Mouse (Mus musculus) right cerebral cortex, postnatal 10 days (tissue): ENCODE results near the gene Tmem131.
A peak's percentile ranks its signal among the peaks of the same experiment; 100 is the strongest.

Source experiments
- DNase-seq, 2 experiments: peaks; one replicate each; pipeline ENCODE4 v3.0.0; 2021; ENCODE audit warnings: low spot score in 2 of 2

Tmem131 gene

GRCm38 (mm10) chr1:36785238-36785641 lies 158.2 kb downstream of the Tmem131 start:
- peak; percentile 75 to 76 for DNase-seq

- peak; percentile 89 to 92 for DNase-seq
Observed at GRCm38 (mm10) chr1:36784365-36785134, 158.9 kb downstream of the Tmem131 start.

GRCm38 (mm10) chr1:36782476-36782875 lies 161.0 kb downstream of the Tmem131 start:
- DNase-seq = no peak

GRCm38 (mm10) chr1:36780793-36781192 lies 162.7 kb downstream of the Tmem131 start:
- DNase-seq = no peak

DNA sequence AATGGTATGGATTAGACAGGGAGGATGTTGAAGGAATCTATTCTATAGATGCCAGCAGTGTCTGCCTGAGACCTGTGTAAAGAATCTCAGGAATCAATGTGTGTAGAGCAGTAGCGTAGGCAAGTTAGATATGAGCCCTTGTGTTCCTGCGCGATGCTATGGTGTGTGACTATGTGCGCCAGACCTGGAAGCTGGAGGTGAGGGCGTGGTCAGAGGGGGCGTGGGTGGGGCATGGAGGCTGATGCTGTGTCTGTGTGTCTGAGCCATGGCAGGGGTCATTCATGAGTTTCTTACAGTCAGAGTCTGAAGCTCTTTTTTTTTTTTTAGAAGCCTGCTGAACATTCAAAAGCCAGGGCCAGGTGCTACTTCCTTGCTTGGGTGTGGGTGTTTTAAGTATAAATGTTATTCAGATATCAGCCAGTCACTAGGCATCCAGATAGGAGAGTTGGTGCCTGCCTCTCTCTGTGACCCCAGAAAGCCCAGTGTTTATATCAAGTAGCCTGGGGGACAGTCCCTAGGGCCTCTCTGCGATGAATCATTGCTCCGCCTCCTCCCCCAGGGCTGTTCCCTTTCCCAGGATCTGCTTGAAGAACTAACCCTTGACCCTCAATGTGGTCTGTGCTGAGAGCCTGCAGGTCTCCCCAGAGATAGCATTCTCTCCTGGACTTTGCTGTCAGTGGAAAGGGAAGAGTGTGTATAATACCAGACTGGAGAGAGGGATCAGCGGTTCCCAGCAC lies 171.1 kb downstream of the Tmem131 start:
- DNase-seq = no peak

GRCm38 (mm10) chr1:36770998-36771397 lies 172.5 kb downstream of the Tmem131 start:
- no peak for DNase-seq

- no peak for DNase-seq
Observed at GRCm38 (mm10) chr1:36769951-36770350, 173.5 kb downstream of the Tmem131 start.

DNA sequence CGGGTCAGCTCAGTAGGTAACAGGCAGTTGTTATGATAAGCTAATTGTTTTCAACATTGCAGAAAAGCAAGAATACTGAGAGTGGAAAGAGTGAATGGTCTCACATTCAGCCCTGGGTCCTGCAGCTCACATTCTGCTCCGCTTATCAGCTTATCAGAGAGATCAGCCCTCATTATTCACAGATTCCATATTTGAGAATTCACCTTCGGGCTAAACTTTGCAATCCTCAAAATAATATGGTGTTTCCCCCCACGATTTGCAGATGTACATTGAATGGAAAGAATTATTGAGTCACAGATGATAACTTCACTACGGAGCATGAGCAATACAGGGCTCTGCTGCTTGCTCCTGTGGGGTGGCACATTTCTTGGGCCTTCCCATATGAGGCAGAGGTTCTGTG lies 174.7 kb downstream of the Tmem131 start:
- no peak for DNase-seq

GRCm38 (mm10) chr1:36767321-36767720 lies 176.1 kb downstream of the Tmem131 start:
- no peak for DNase-seq

DNA sequence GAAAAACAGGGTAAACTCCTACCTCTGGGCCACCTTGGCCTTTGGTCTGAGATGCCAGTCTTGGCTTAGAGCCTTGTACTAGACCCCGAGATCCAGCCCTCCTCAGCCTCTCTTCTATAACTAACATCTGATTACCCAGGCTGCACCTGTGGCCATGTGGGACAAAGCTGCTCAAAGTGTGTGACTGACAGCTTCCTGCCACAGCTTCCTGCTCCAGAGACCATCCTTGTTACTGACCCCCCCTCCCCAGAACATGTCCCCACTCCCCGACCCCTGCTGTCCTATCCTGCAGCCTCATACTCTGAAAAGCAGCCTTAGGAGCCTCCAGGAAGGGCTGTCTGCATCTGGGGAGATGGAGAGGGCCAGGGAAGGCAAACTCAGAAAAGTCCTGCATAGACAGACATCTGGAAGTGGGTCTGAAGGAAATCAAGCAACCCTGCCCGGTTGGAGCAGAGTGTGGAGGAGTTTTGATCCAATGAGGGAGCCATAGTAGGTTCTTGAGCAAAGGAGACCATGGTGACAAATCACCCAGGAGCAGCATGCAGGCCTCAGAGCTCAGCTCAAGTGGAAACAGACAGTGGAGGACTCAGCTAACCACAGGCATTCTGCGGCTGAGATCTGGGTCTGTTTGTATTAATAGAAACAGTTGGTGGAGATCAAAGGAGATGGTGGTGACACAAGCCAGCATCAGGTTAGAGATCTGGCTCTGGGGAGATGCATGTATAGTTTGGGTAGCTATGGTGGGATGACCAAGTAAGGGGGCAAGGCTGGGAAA lies 176.8 kb downstream of the Tmem131 start:
- no peak for DNase-seq

DNA sequence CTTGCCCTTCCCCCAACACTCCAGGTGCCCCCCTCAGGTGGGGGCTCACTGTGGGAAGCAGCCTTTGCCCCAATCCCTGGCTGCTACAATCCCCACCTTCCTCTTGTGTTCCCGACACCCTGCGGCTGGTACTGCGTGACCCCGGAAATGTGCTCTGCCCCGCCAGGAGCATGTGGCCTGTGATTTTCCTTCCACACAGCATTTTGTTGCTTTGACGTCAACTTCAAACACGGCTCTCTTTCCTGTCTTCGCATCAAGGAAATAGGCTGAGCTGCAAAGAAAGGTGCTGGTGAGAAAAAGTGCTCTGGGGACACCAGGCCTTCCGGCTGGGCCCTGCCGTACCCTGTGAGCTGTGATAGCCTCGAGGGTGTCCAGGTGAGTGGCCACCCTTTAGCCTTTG lies 181.9 kb downstream of the Tmem131 start, which contains the start of gene Zap70:
TSS of gene Zap70 (plus strand) at position 231 of the 400 bp plus-strand sequence.
- DNase-seq = peak in 1 of 2 experiments; percentile 6

DNA sequence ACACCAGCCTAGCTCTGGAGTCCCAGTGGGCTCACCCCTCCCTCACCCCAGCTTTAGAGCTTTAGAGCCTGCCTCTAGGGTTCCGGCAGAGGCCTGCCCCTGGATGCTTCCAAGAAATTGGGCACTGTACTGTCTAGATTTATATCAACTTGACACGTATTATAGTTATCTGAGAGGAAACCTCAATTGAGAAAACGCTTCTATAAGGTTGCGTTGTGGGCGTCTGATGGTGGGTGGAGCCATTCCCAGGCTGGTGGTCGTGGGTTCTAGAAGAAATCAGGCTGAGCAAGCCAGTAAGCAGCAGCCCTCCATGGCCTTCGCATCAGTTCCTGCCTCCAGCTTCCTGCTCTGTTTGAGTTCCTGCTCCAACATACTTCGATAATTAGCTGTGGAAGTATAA lies 182.4 kb downstream of the Tmem131 start:
- DNase-seq = peak in 1 of 2 experiments; percentile 8

DNA sequence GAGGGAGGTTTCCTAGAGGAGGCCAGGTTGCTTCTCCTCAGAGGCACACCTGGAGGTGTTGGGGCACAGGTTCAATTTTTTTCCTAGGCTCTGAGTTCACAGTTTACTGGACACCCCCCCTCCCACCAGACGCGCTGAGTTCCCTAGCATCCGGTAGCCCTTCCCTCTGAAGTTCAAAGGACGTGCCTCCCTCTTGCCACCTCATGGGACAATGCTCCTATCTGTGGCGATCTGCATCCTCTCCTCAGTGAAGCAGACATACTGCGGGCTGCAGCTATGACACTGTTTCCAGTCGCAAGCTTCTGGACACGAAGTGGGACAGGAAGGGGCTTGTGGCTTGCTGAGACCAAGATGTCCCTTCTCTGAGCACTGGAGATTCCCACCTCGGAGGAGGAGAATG lies 183.1 kb downstream of the Tmem131 start:
- peak in 1 of 2 experiments; percentile 8 for DNase-seq

GRCm38 (mm10) chr1:36759076-36759475 lies 184.4 kb downstream of the Tmem131 start:
- DNase-seq = peak in 1 of 2 experiments; percentile 13

DNA sequence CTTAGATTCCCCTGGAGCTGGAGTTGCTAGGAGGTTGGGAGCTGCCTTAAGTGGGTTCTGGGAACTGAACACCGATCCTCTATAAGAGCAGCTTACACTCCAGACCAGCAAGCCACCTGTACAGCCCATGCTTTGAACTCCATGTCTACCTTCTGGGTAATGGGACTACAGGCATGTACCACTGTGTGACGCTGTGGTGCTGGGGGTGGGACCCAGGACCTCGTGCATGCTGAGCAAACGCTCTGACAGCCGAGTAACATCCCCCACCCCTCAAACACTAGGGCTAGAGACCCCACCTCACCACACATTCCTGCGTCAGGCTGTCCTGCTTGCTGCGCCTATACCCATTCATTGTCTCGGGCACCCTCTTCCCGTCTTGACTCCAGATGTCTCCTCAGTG lies 184.9 kb downstream of the Tmem131 start:
- peak in 1 of 2 experiments; percentile 12 for DNase-seq

DNA sequence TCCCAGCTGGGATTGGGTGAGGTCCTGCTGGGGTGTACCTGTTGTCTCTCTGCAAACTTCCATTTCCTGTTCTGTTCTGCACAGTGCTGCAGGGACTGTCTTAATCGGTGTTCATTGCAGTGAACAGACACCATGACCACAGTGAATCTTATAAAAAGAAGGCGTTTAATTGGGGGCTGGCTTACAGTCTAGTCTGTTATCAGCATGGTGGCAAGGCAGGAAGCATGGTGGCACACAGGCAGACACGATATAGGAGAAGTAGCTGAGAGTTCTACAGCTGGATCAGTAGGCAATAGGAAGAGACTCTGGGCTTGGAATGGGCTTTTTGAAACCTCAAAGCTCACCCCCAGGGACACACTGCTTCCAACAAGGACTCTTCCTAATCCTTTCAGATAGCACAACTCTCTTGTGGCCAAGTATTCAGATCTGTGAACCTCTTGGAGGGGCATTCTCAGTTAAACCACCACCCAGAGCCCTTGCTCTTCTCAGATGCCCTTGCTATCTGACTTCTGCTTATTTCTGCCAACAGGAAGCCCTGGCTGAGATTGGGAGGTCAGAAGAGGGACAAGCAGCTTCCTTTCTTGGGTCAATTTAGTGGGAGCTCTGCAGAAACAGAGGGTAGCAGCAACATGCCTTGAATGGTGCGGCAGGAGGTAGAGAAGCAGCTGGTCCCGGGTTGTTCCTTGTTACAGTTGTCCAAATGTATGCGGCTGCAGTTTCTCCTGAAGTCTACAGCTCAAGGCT lies 189.4 kb downstream of the Tmem131 start:
- peak in 1 of 2 experiments; percentile 19 for DNase-seq

GRCm38 (mm10) chr1:36746452-36746851 lies 197.0 kb downstream of the Tmem131 start:
- DNase-seq = no peak

DNA sequence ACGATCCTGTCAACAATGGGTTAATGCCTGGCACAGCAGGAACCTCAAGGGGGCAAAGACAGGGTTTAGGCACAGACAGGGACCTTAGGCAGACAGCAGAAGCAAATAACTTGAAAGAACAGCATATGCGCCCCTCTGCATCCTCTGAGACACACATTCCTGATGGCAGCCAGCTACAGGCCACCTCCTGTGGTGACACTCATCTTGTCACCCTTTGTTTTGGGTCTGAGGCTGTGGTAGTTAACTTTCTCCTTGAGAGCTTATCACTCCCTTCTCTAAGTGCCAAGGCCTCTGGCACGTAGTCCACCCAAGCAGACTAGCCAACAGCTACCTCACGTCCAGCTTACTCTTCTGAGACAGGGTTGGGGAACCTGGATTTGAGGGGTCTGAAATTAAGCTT lies 197.8 kb downstream of the Tmem131 start:
- DNase-seq = no peak

- DNase-seq = peak; percentile 86 to 93
Observed at GRCm38 (mm10) chr1:36744268-36744944, 199.1 kb downstream of the Tmem131 start.

GRCm38 (mm10) chr1:36743046-36743445 lies 200.4 kb downstream of the Tmem131 start:
- no peak for DNase-seq
